ENCODE assay signal across 8 mouse cellular contexts in the genomic region with DNA sequence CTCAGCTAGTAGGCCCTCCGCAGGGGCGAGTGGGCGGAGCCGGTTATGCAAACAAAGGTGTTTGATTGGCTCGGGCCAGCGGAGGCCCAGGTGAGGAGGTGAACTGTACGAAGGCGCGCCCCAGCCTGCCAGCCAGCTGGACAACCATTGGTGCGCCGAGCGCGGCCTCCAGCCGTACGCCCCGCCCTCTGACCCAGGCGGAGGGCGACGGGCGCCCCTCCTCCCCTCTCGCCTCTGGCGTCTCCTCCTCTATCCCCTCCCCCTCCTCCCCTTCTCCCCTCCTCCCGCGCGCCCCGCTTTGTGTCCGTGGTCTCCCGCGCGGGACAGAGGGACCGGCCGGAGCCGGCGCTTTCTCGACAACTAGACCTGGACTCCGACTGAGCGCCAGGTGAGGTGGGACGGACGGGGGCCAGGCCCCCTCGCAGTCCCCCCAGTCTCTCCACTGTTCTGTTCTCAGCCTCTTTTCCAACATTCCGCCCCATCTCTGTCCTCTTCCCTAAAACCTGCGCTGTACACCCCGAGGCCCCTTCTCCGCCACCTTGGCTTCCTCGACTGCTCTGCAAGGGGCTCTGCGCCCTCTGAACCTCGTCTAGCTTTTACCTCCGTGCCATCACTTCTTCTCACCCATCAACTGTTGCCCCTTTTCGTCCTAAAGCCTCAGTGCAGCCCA. TPM values are rescaled to one million over a fixed set of nuclear protein-coding genes. Genes with fewer than 3 reads are reported as not detected.
DNase-seq lines count a peak whose midpoint lies in the region; ATAC-seq lines count a peak whose summit lies in the region.

No protein-coding gene starts in this region.

- peak; percentile 90 for ATAC-seq in cerebellum, adult (ENCODE audit: insufficient number of reproducible peaks, low FRiP score, low TSS enrichment)
- ATAC-seq in forebrain, embryonic 13.5 days = peak; percentile 87
- peak; percentile 68 to 80 for ATAC-seq in hematopoietic stem cell, adult 5-6 weeks (replicated peaks in 1 of 2; ENCODE audit: insufficient read depth in 1 of 2, low FRiP score in 2 of 2, low TSS enrichment in 1 of 2, low read depth in 1 of 2, poor library complexity in 2 of 2, severe bottlenecking in 2 of 2)
- ATAC-seq in limb, embryonic 13.5 days (ENCODE audit: low FRiP score, low read depth) = peak; percentile 96
- ATAC-seq in midbrain, embryonic 14.5 days (ENCODE audit: low FRiP score, low TSS enrichment) = peak; percentile 88

- H3K9me3 ChIP-seq in forebrain, embryonic 13.5 days (replicated peaks) = no peaks in the 10 kb centered on the region
- no peaks in the 10 kb centered on the region for H3K9me3 ChIP-seq in limb, embryonic 13.5 days
- H3K9me3 ChIP-seq in midbrain, embryonic 14.5 days (ENCODE audit: control insufficient read depth, low read length) = no peaks in the 10 kb centered on the region

- peak; percentile 69 for DNase-seq in NIH3T3 (ENCODE audit: low read depth)
- DNase-seq in midbrain, embryonic 14.5 days = peak; percentile 82
- DNase-seq in spleen, postnatal 14 days (ENCODE audit: low spot score in 2 of 2) = peak; percentile 11 to 30
- DNase-seq in left cerebral cortex, postnatal 25 days (ENCODE audit: low spot score in 2 of 2) = no peak

- H3K27ac ChIP-seq in forebrain, embryonic 13.5 days = peak overlapping the region; percentile 89
- H3K27ac ChIP-seq in limb, embryonic 13.5 days = peak overlapping the region; percentile 88
- peak overlapping the region; percentile 79 for H3K27ac ChIP-seq in midbrain, embryonic 14.5 days (replicated peaks; ENCODE audit: low read depth, low read length)

- H3K9ac ChIP-seq in forebrain, embryonic 13.5 days = peak overlapping the region; percentile 79
- peak overlapping the region; percentile 82 for H3K9ac ChIP-seq in limb, embryonic 13.5 days
- peak overlapping the region; percentile 61 for H3K9ac ChIP-seq in midbrain, embryonic 14.5 days (replicated peaks; ENCODE audit: low read length)

- H3K4me1 ChIP-seq in forebrain, embryonic 13.5 days = peaks cover 20% of the 10 kb centered on the region
- H3K4me1 ChIP-seq in limb, embryonic 13.5 days = peaks cover 22% of the 10 kb centered on the region
- H3K4me1 ChIP-seq in midbrain, embryonic 14.5 days (ENCODE audit: control insufficient read depth, insufficient read depth, low read length) = 0 out of 2 replicates have a peak, but pooled peaks cover 13% of the 10 kb centered on the region

- peak overlapping the region; percentile 54 for H3K4me3 ChIP-seq in forebrain, embryonic 13.5 days
- H3K4me3 ChIP-seq in limb, embryonic 13.5 days = peak overlapping the region; percentile 57
- H3K4me3 ChIP-seq in midbrain, embryonic 14.5 days (replicated peaks; ENCODE audit: low read depth, low read length) = peak overlapping the region; percentile 43

- WGBS in forebrain, embryonic 13.5 days = 12% methylated on average over 21 of the region's 49 CpGs
- 18% methylated on average over 39 of the region's 49 CpGs for WGBS in limb, embryonic 13.5 days
- 20% methylated on average over 43 of the region's 49 CpGs for WGBS in midbrain, embryonic 14.5 days

- no peaks in the 10 kb centered on the region for H3K36me3 ChIP-seq in forebrain, embryonic 13.5 days (ENCODE audit: poor library complexity, severe bottlenecking)
- no peaks in the 10 kb centered on the region for H3K36me3 ChIP-seq in limb, embryonic 13.5 days
- H3K36me3 ChIP-seq in midbrain, embryonic 14.5 days (ENCODE audit: control insufficient read depth, insufficient read depth, low read length) = peaks cover 4% of the 10 kb centered on the region; the same call in 1 of the 2 replicates

- intact Hi-C loops in left cerebral cortex, postnatal 25 days (cut with DNase I) = loop anchor here (10.0 kb wide), 1 partner anchor 168 kb away; no protein-coding TSS in a partner anchor

- no peaks in the 10 kb centered on the region for H3K27me3 ChIP-seq in forebrain, embryonic 13.5 days
- no peaks in the 10 kb centered on the region for H3K27me3 ChIP-seq in limb, embryonic 13.5 days
- H3K27me3 ChIP-seq in midbrain, embryonic 14.5 days (ENCODE audit: control insufficient read depth, insufficient read depth, low read length) = no peaks in the 10 kb centered on the region

- H3K4me2 ChIP-seq in forebrain, embryonic 13.5 days = peak overlapping the region; percentile 63
- peak overlapping the region; percentile 65 for H3K4me2 ChIP-seq in limb, embryonic 13.5 days (replicated peaks)
- peak overlapping the region; percentile 54 for H3K4me2 ChIP-seq in midbrain, embryonic 14.5 days (ENCODE audit: low read length)

RNA-seq across cellular contexts. Expression of a gene that starts 9.6 kb away (rescaled TPM):
- polyA plus RNA-seq in forebrain, embryonic 13.5 days (2015; fragmentation: Nextera tagmentation; extraction: Ambion mirVana) = 10.4 and 14.2 TPM in 2 replicates
- 18.3 and 20.8 TPM in 2 replicates for total RNA-seq in hematopoietic stem cell, adult 5-6 weeks (2017)
- 4.9 and 5.4 TPM in 2 replicates for polyA plus RNA-seq in limb, embryonic 13.5 days (2015; fragmentation: Nextera tagmentation; extraction: Ambion mirVana)
- polyA plus RNA-seq in midbrain, embryonic 14.5 days (2014; fragmentation: Nextera tagmentation; extraction: Ambion mirVana) = 13.0 and 14.8 TPM in 2 replicates
- total RNA-seq in left cerebral cortex, postnatal 25 days (2021) = 100 to 1,000 TPM; 151 to 153 TPM

RNA-seq across cellular contexts. Expression of a gene that starts 47.4 kb away (rescaled TPM):
- 10.7 and 11.5 TPM in 2 replicates for polyA plus RNA-seq in forebrain, embryonic 13.5 days (2015; fragmentation: Nextera tagmentation; extraction: Ambion mirVana)
- total RNA-seq in hematopoietic stem cell, adult 5-6 weeks (2017) = 0.44 TPM in 1 of 2 replicates, not detected in the other
- 2.7 and 3.3 TPM in 2 replicates for polyA plus RNA-seq in limb, embryonic 13.5 days (2015; fragmentation: Nextera tagmentation; extraction: Ambion mirVana)
- polyA plus RNA-seq in midbrain, embryonic 14.5 days (2014; fragmentation: Nextera tagmentation; extraction: Ambion mirVana) = 31.0 and 31.1 TPM in 2 replicates
- 10 to 100 TPM in 1 of 2 experiments, 1 to 10 TPM in 1; 8.5 to 11.6 TPM for total RNA-seq in left cerebral cortex, postnatal 25 days (2021)

Comparison
In these comparisons a context has a peak if more than half of its experiments do, and no peak if none do; other contexts are left out.
1. DNase-seq: peak in NIH3T3 (single experiment), midbrain, embryonic 14.5 days (single experiment) and spleen, postnatal 14 days (2 of 2); none in left cerebral cortex, postnatal 25 days (0 of 2).
2. Peak in every context shown above with its lines, with median percentiles within 50 percentile points of each other: ATAC-seq, H3K27ac ChIP-seq, H3K4me2 ChIP-seq, H3K4me3 ChIP-seq and H3K9ac ChIP-seq.